Mouse (Mus musculus) liver, postnatal 0 days (tissue): ENCODE measurements around the gene Bmpr1a.

Experiments
- CTCF ChIP-seq: sonication (generic); IDR thresholded peaks from 2 replicates; pipeline ENCODE4 v1.5.1; 2016; ENCODE audit warnings: antibody characterized with exemption, low read depth
- EP300 ChIP-seq: IDR thresholded peaks from 2 replicates; pipeline ENCODE4 v1.6.1; 2016; ENCODE audit warnings: antibody characterized with exemption, low read depth, mild to moderate bottlenecking

- TF ChIP-seq CTCF (no peak), EP300 (no peak)
Measured at GRCm38 (mm10) chr14:34365147-34365507, 138.0 kb downstream of the Bmpr1a start.
